Mouse (Mus musculus) retina, postnatal 1 day (tissue): Measurements from ENCODE around the gene Ythdc1.
A peak's percentile ranks its signal among the peaks of the same experiment; 100 is the strongest.
"Not testable (repeated sequence)": the region's sequence is repeated elsewhere in the genome, so short reads cannot be mapped to it uniquely, and the experiment has no call there.

Experiments used
- DNase-seq: peaks from one replicate; pipeline ENCODE4 v3.0.0-alpha.2; 2012

The Ythdc1 gene

DNA sequence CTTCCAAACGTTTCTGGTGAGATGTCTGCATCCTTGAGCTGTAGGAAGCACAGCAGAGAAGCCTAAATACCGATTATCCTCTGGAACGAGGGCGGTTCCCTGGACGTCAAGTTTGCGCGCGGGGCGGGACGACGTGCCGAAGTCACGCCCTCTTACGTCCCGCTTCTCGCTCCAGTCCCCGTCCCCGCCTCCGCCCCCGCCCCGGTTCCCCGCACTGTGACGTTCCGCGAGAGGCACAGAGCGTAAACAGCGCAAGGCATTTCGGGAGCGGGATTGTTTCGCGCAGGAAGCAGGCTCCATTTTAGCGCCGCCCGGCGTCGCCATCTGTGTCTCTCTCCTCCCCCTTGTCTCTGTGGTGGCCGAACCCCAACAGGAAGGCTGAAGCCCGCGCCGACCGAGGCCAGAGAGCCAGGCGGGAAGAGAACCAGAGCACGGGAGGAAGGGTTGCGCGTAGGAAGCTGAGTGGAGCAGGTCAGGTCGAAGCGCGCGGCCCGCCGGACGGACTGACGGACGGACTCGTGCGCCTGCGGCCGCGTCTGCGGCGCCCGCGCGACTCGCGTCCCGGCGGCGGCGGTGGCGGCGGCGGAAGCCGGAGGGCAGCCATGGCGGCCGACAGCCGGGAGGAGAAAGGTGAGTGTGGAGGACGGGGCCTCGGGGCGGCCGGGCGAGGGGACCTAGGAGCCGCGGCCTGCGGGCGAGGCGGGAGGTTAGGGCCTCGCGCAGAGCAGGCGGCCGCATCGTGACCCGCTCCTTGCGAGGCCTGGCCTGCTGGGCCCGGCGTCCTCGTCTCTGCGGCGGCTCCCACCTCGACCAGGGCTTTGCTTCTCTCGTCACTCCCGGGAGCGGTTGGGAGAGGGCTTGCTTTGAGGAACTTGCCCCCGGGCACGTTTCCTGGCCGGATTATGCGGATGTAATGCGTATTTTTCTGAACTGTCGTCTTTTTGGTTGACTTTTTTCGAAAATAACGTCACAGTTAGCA, at the start of gene Ythdc1:
Gene Ythdc1, plus strand, starts transcription at position 260 of the 979 bp plus-strand sequence.
- DNase-seq = peak; percentile 98

- peak; percentile 3 for DNase-seq
Measured at GRCm38 (mm10) chr5:86769015-86769658, 34.9 kb upstream of the Ythdc1 start.

DNA sequence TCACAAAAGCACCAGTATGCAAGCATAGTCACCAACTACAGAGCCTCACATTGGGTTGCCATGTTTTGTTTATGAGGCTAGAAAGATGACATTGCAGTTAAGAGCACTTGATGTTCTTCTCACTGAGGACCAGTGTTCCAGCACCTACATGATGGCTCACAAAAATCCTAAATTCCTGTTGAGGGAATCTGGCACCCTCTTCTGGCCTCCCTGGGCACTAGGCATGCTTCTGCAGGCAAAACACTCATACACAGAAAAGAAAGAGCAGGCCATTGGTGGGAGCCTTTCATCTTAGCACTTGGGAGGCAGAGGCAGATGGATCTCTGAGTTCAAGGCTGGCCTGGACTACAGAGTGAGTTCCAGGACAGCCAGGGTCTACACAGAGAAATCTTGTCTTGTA, 33.0 kb upstream of the Ythdc1 start:
- DNase-seq = no peak

- DNase-seq = no peak
Measured at GRCm38 (mm10) chr5:86776941-86777340, 27.1 kb upstream of the Ythdc1 start.

DNA sequence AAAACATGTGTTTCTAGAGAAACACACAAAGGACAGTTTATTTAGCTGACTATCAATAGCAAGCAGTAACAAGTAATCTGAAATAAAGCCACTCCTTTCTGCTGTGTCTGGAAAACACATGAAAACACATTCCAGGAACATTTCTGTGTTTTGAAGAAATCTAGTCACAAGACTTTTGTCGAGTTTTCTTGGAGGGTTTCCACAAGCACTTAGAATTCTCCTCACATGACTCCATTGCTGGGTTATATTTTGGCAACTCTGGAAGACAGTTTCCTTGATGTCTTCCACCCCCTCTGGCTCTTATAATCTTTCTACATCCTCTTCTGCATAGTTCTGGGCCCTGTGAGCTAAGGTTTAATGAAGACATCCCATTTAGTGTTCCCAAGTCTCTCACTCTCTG, 25.6 kb upstream of the Ythdc1 start:
- DNase-seq = no peak

- DNase-seq = no peak
Measured at GRCm38 (mm10) chr5:86783059-86783458, 21.0 kb upstream of the Ythdc1 start.

DNA sequence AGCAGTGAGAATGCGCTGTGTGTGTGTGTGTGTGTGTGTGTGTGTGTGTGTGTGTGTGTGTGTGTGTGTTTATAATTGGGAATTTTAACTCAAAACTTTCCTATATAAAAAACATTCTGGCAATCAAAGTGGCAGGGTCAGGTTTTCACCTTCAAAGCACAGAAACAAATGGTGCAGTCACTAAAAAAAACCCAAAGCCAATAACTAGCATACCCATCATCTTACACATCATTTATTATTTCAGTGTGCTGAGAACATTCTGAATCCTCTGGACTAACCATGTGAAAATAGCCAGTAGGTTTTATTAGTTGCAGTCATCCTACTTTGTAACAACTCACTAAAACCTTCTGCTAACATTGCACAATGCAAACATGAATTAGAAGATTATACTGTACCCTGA, 19.8 kb upstream of the Ythdc1 start:
- DNase-seq = no peak

GRCm38 (mm10) chr5:86786798-86787197, 17.2 kb upstream of the Ythdc1 start:
- DNase-seq = no peak

DNA sequence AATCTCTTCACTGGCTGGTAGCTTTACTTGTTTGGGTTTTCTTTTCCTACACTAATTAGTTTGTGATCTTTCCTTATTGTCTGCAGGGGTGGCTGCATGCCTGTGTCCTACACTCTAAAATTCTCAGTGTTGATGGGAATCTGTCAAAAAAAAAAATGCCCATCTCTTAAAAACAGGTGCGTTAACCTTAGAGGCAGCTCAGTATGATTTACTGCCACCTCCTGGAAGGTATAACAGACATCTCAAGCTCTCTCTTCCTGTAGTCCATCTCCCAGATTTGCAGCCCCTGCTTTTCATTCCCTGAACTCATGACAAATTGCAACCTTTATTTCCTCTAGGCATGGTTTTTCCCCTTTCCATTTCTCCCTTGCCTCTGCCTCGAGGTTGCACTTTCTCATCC, 14.1 kb upstream of the Ythdc1 start:
- no peak for DNase-seq

DNA sequence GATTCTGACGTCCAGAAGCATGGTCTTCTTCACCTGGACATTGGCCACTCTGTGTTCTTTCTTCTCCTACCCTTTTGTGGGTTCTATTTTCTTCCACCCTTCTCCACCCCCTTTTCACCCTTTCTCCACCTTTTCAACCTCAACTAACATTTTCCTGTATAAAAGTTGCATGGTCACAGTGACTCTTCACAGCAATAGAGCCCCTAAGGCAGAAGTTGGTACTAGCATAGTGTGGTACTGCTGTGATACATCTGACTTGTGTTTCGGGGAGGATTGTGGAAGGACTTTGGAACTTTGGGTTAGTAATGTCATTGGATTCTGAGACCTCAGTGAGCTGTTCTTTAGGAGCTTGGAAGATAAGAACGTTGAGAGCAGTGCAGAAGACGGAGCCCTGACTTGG, 11.8 kb upstream of the Ythdc1 start:
- DNase-seq = no peak

DNA sequence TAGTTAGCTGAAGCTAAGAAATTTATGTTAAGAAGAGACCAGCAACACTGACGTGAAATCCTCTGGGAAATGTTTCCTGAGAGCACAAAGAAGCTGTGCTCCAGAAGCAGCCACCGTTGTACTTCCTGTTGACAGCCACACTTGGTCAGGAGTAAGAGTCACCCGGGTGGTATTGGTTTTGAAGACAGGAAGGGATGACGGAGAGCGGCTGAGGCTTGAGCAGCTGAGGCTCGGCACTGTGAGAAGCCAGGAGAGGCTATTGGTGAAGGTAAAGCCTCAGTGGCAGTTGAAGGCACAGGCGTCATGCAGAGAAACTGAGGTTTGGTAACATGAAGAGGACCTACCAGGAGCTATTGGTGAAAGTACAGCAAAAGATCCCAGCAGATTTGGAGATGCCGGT, 11.2 kb upstream of the Ythdc1 start:
- no peak for DNase-seq

DNA sequence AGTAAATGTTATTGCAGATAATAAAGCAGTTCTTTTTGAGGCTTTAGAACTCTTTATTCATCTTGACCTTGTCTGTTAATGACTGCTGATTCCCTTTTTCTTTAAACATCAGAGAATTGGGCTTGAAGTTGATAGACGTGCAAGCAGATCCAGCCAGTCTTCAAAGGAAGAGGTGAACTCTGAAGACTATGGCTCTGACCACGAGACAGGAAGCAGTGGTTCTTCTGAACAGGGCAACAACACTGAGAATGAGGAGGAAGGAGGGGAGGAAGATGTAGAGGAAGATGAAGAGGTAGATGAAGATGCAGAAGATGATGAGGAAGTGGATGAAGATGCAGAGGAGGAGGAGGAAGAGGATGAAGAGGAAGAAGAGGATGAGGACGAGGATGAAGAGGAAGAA, 12.8 kb downstream of the Ythdc1 start:
- DNase-seq = no peak

DNA sequence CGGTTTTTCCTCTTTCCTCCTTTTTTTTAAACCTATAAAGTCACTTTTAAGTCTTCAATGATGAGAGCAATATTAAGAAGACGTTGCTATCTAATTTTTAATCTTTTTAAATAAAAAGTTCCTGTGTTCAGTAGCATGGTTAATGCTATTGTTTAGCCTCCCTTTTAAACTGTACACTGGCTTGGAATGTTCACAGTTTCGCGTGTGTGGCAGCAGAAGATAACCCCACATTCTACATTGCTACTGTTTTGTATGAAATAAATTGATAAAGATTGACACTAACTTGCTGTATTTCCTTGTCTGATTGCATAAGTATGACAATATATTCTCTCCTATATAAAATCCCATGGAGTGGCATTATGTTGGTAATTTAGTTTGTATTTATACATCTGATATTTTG, 32.4 kb downstream of the Ythdc1 start:
- not testable (repeated sequence) for DNase-seq

DNA sequence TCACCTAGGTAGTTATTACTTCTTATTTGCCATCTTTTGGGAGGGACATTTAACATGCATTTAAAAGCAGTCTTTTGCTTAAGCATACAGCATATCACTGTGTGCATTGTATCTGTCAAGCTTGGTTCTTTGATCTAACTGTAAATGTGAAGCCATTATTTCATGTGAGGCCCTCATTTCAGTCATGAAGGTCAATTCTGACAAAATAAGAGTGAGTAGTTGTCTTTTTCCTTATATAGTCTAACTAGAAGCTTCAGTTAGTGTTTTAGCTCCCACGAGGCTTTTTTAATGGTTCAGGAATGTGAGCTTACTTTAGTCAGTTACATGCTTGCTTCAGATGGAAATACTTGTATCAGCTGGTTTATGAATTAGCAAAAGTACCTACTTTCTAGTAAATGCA, 34.1 kb downstream of the Ythdc1 start:
- no peak for DNase-seq

DNA sequence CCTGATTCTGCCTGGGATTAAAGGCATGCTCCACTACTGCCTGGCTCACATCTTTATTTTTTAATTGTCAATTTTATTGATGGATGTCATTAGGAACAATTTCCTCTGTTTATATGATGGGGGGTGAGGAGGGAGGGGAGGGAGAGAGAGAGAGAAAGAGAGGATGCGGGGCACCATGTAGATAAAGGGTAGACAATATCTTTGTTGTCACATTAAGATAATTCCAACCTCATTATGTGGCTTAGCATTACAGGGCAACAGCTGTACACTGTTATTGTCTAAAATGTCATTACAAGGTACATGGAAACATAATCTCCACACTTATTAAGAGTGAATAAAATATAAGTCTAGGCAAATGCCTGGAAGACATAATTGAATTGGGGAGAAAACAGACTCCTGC, 35.5 kb downstream of the Ythdc1 start:
- peak; percentile 17 for DNase-seq

DNA sequence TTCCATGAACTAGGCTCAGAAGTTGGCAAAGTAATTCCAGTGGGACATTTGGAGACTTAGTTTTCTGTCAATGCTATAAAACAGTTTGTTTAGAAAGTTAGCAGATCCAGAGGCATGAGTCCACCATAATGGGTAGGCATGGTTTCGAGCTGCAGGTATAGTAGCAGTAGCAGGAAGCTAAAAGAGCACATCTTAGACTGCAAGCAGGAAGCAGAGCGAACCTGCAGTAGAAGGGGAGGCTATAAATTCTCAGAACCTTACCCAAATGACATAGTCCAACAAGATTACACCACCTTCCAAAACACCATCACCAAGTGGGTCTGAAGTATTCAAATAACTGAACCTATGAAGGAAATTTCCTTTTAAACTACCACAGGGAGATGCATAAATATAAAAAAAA, 36.2 kb downstream of the Ythdc1 start:
- no peak for DNase-seq

DNA sequence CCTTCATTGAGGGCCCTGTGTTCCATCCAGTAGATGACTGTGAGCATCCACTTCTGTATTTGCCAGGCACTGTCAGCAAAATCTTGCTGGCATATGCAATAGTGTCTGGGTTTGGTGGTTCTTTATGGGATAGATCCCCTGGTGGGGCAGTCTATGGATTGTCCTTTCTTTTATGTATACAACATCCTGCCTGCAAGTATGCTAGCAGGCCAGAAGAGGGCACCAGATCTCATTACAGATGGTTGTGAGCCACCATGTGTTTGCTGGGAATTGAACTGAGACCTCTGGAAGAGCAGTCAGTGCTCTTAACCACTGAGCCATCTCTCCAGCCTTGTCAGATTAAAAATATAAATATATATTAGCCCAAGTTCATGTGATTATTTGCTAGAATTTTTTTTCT, 37.2 kb downstream of the Ythdc1 start:
- DNase-seq = not testable (repeated sequence)

DNA sequence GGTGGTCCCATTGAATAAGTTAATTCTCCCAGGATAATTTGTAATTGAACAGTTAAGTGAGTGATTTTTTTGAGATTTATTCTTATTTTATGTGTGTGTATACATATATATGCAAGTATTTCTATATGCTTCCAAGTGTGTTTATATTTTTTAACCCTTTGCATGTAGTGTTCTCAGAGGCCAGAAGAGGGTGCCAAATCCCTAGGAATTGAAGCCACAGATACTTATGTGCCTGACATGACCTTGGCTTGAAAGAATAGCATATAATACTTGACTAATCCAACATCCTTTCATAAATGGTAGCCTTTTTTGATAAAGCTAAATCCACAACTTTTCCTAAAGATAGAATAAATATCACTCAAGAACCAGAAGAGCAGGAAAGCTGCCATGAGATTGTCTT, 46.1 kb downstream of the Ythdc1 start:
- DNase-seq = peak; percentile 63

DNA sequence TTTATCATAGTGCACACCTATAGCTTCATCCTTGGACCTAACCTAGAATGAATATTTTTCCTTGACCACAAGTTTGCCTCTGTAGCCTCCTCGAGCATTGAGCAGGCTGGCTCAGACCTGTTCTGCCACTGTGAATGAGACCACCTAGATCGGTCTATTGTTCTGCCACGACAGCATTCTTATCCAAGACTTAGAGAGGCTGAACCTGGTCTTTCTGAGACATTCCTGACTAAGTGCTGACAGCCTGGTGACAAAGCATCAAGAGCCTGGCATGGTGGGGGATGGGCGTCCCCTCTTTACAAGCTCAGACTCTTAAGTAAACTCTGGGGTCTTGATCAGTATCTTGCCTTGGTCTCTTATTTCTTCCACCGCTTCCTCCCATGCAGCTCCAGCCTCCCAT, 47.6 kb downstream of the Ythdc1 start:
- no peak for DNase-seq

DNA sequence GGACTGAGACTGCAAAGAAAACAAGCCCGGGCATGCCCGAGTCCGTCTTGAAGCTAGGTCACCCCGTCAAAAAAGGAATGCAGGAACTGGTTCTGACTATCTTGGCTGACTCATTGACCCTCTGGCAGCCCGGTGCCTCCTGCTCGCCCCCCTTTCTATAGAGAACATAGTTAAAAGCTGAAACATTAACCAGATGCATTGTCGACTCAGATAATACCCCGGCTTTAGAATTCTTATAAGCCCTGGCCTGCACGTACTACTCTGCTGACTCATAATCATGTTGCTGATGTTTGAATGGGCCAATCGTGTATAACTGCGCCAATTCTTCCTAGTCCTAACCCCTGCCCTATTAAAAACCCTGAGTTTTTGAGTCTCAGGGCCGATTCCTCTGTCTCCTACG, 52.5 kb downstream of the Ythdc1 start:
- DNase-seq = not testable (repeated sequence)

GRCm38 (mm10) chr5:86857682-86858081, 53.7 kb downstream of the Ythdc1 start:
- no peak for DNase-seq

DNA sequence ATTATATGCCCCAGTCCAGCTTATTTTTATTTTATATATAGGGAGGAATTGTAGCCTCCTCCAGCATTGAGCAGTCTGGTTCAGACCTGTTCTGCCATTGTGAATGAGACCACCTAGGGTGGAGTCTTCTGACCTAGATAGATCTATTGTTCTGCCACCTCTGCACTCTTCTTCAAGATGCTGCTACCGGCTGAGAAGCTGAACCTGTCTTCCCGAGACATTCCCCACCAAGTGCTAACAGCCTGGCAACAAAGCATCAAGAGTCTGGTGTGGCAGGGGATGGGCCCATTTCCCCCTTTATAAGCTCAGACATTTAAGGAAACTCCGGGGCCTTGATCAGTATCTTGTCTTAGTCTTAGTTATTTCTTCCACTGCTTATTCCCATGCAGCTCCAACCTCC, 54.3 kb downstream of the Ythdc1 start:
- no peak for DNase-seq

GRCm38 (mm10) chr5:86871877-86872276, 67.9 kb downstream of the Ythdc1 start:
- DNase-seq = no peak
